Mouse (Mus musculus) embryo, embryonic 10.5 days (tissue): Measurements from ENCODE around the gene Gm3183.
"Not testable (repeated sequence)": the region's sequence is repeated elsewhere in the genome, so short reads cannot be mapped to it uniquely, and the experiment has no call there.

Experiments used
- DNase-seq: peaks from one replicate; pipeline ENCODE4 v3.0.0-alpha.2; 2015; ENCODE audit warnings: low spot score

The Gm3183 gene

DNA sequence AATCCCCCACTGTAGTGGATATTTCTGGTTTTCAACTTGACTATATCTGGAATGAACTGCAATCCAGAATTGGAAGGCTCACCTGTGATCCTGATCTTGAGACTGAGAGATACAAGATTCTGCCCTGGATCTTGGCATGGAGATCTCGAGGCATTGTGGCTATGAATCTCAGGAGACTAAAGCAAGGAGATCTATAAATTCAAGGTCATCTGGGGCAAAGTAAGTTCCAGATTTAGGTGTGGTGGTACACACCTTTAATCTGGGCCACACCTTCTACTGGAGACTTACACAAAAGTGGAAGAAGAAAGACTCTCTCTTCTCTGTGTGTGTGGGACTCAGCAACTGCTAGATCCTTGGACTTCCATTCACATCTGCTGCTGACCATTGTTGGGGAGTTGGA, at the start of gene Gm3183:
Gene Gm3183, plus strand, starts transcription at position 301 of the 400 bp plus-strand sequence.
- DNase-seq: not testable (repeated sequence)
